Mouse (Mus musculus) ovary, postnatal 14 days (tissue): Measurements from ENCODE around the gene Izumo3.
"Not testable (repeated sequence)": the region's sequence is repeated elsewhere in the genome, so short reads cannot be mapped to it uniquely, and the experiment has no call there.

Source experiments
- DNase-seq: peaks from one replicate; pipeline ENCODE4 v3.0.0; 2022; ENCODE audit warnings: low spot score

Izumo3 gene

DNA sequence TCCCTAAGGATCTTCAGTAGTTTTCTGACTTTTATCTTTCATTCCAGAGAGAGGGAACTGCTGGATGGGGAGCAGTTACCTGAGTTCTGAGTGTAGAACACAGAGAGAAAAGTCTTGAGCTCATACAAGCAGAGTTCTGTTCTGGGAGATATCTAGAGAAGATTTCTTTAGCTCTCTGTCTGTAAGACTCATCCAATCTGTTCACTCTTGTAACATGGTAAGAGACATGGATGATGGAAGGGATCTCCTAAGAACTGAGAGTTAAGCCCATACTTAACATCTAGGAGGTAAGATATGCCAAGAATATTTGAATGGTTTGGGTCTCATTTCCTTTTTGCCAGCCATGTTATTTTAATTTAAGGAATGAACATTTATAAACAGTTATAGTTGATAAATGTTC lies at the start of gene Izumo3:
Izumo3 (minus strand) TSS at position 101 of the 400 bp plus-strand sequence.
- DNase-seq, result no peak

DNA sequence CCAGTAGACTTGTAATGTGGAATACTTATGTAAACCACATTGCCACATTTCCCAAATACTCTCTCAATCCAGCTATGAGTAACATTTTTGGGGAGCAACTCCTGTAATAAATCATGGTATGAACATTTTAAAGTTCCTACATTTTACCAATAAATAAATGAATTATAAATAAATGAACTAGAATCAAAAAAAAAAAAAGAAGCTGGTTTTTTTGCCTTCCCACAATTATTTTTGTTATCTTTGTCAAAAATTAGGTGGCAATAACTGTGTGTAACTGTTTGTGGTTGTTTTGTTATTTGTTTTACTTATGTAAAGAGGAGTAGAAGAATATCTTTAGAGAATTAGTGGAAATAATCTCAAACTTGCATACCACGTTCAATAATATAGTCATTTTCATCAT lies 44.6 kb upstream of the Izumo3 start, which contains the start of gene Gm12666:
Gm12666 (minus strand) TSS at position 101 of the 400 bp plus-strand sequence.
- DNase-seq, result not testable (repeated sequence)

- DNase-seq, result no peak
These were observed 5.6 kb upstream of the Izumo3 start for GRCm38 (mm10) chr4:92152646-92153045.

DNA sequence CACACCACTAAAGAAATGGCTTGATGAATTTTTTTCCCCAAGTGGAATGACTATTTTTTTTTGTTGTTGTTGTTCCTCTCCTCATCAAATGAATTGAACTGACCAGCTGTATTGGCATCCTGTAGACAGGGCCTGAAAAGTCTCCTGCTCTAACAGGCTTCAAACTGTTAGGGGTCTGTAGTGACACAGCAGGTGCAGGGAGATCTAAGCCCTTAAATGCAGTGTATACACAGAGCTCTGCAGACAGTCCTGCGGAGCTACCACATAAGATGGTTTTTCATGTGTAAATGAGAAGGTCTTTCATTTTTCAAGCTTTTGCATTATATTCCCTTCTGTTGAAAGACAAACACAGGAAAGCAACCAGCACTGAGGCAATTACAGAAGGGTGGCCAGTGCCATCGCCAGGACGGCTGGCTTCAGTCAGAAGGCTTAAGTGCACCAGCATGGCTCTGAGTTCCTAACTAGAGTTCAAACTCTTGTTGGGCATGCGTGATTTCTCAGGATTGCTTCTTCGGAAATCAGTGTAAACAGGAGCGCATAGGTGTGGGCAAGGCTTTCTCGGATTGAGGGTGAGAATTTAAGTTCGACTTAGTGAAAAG lies 35.5 kb downstream of the Izumo3 start:
- no peak for DNase-seq

GRCm38 (mm10) chr4:92097386-92097785 lies 49.6 kb downstream of the Izumo3 start:
- DNase-seq, result no peak

GRCm38 (mm10) chr4:92095951-92096350 lies 51.1 kb downstream of the Izumo3 start:
- DNase-seq, result no peak
